ENCODE assay signal across 12 mouse cellular contexts in genomic region chr8:125242921-125243320, GRCm38 (mm10).
A peak's percentile ranks its signal among the peaks of the same experiment; 100 is the strongest.
DNase-seq lines count a peak whose midpoint lies in the region; ATAC-seq and TF ChIP-seq lines count a peak whose summit lies in the region.
"Had no signal": no experiment of that assay in that cellular context is flagged by ENCODE, and none has a peak within 500 bp of the region (broad histone marks: within the 10 kb centered on the region; RNA-seq: fewer than 3 reads in every experiment).

No protein-coding gene starts in this region.

- no peak for DNase-seq in heart, embryonic 10.5 days (ENCODE audit: low spot score)
- DNase-seq in heart, postnatal 14 days = no peak
- DNase-seq in kidney, adult 9 months = no peak
- peak; percentile 51 for DNase-seq in Patski (ENCODE audit: low read depth, low spot score)
- DNase-seq in limb, embryonic 11.5 days (ENCODE audit: low spot score) = no peak
- no peak for DNase-seq in right cerebral cortex, postnatal 10 days (ENCODE audit: low spot score in 2 of 2)
- DNase-seq in testis, postnatal 10 days (ENCODE audit: low spot score) = no peak
- DNase-seq: gastrocnemius, adult 2 months; layer of hippocampus, adult 9-11 months had no signal

- 28% methylated on average over 4 of the region's 4 CpGs for WGBS in heart, embryonic 10.5 days
- WGBS in kidney, embryonic 16.5 days = 9% methylated on average over 4 of the region's 4 CpGs
- WGBS in limb, embryonic 11.5 days = 27% methylated on average over 4 of the region's 4 CpGs

- no peak overlapping the region; the same call in 1 of the 2 replicates for H3K4me2 ChIP-seq in kidney, embryonic 16.5 days (replicated peaks; ENCODE audit: low read depth, low read length)
- no peak overlapping the region for H3K4me2 ChIP-seq in limb, embryonic 11.5 days (ENCODE audit: low read depth, severe bottlenecking)
- H3K4me2 ChIP-seq: hindbrain, embryonic 14.5 days had no signal

- no peak overlapping the region for H3K9ac ChIP-seq in kidney, embryonic 16.5 days (replicated peaks; ENCODE audit: low read length)
- H3K9ac ChIP-seq in limb, embryonic 11.5 days (ENCODE audit: low read length) = no peak overlapping the region
- H3K9ac ChIP-seq: hindbrain, embryonic 14.5 days had no signal

- H3K36me3 ChIP-seq in heart, embryonic 10.5 days = no peaks in the 10 kb centered on the region
- no peaks in the 10 kb centered on the region for H3K36me3 ChIP-seq in kidney, embryonic 16.5 days (ENCODE audit: insufficient read depth, low read length)
- no peaks in the 10 kb centered on the region for H3K36me3 ChIP-seq in limb, embryonic 11.5 days (ENCODE audit: control insufficient read depth, insufficient read depth, low read length)
- H3K36me3 ChIP-seq: forebrain, embryonic 10.5 days had no signal

- in situ Hi-C loops in Patski (cut with MboI; ENCODE audit: low pct_unique_long_range_greater_than_20kb) = loop anchor here (10.0 kb wide), 1 partner anchor 322 kb away; the partner anchor contains the start of gene Sipa1l2

- intact Hi-C loops in heart, postnatal 14 days (cut with DNase I) = no loop called here

- no peaks in the 10 kb centered on the region for H3K9me3 ChIP-seq in heart, embryonic 10.5 days
- no peaks in the 10 kb centered on the region for H3K9me3 ChIP-seq in kidney, embryonic 16.5 days (ENCODE audit: low read length)
- no peaks in the 10 kb centered on the region for H3K9me3 ChIP-seq in limb, embryonic 11.5 days (ENCODE audit: control insufficient read depth, low read length)
- H3K9me3 ChIP-seq: forebrain, embryonic 10.5 days had no signal

- CTCF ChIA-PET in Patski (lab: Charles Lee) = no interaction called here

- H3K27ac ChIP-seq in heart, embryonic 10.5 days = peak overlapping the region; percentile 64
- H3K27ac ChIP-seq in kidney, embryonic 16.5 days (ENCODE audit: low read length) = 0 out of 2 replicates have a peak overlapping the region, but pooled peaks have one; percentile 50
- no peak overlapping the region for H3K27ac ChIP-seq in limb, embryonic 11.5 days (replicated peaks; ENCODE audit: low read depth, low read length)
- H3K27ac ChIP-seq: gastrocnemius, adult 2 months; hindbrain, embryonic 14.5 days had no signal

- no peak for TF ChIP-seq CTCF in Patski (IDR thresholded peaks at IDR 0.05)

- H3K4me3 ChIP-seq in heart, embryonic 10.5 days = no peak overlapping the region
- no peak overlapping the region for H3K4me3 ChIP-seq in kidney, embryonic 16.5 days (ENCODE audit: low read length)
- H3K4me3 ChIP-seq in limb, embryonic 11.5 days (ENCODE audit: low read depth, low read length) = no peak overlapping the region
- H3K4me3 ChIP-seq: forebrain, embryonic 10.5 days; gastrocnemius, adult 2 months had no signal

- ATAC-seq in kidney, embryonic 16.5 days (ENCODE audit: low FRiP score, low TSS enrichment) = 0 out of 2 replicates have a peak, but pooled peaks have one; percentile 13
- ATAC-seq in Patski = no peak
- peak; percentile 26; the same call in 1 of the 2 replicates for ATAC-seq in limb, embryonic 11.5 days (ENCODE audit: insufficient number of reproducible peaks, low FRiP score, low TSS enrichment, low read depth)

- peaks cover 70% of the 10 kb centered on the region for H3K4me1 ChIP-seq in heart, embryonic 10.5 days
- peaks cover 37% of the 10 kb centered on the region for H3K4me1 ChIP-seq in kidney, embryonic 16.5 days (ENCODE audit: insufficient read depth, low read length)
- H3K4me1 ChIP-seq in limb, embryonic 11.5 days (ENCODE audit: control insufficient read depth, insufficient read depth, low read length) = peaks cover 34% of the 10 kb centered on the region

- POLR2A ChIA-PET in Patski (lab: Charles Lee) = interaction anchor here (0.6 kb wide), 1 partner anchor 205 kb away, joined by 3 read pairs; no protein-coding TSS in a partner anchor

- no peaks in the 10 kb centered on the region for H3K27me3 ChIP-seq in heart, embryonic 10.5 days (ENCODE audit: insufficient read depth, poor library complexity, severe bottlenecking)
- no peaks in the 10 kb centered on the region for H3K27me3 ChIP-seq in kidney, embryonic 16.5 days (ENCODE audit: insufficient read depth, low read length)
- H3K27me3 ChIP-seq in Patski = no peaks in the 10 kb centered on the region
- no peaks in the 10 kb centered on the region for H3K27me3 ChIP-seq in limb, embryonic 11.5 days (ENCODE audit: control insufficient read depth, insufficient read depth, low read length)
